ENCODE assay signal across 8 mouse cellular contexts in genomic region chr17:25187784-25188149, GRCm38 (mm10). TPM values are rescaled to one million over a fixed set of nuclear protein-coding genes. Genes with fewer than 3 reads are reported as not detected.
A peak's percentile ranks its signal among the peaks of the same experiment; 100 is the strongest.
DNase-seq lines count a peak whose midpoint lies in the region; ATAC-seq and TF ChIP-seq lines count a peak whose summit lies in the region.

No protein-coding gene starts in this region.

- 7% methylated on average over 11 of the region's 11 CpGs for WGBS in lung, adult 2 months
- 6% methylated on average over 11 of the region's 11 CpGs for whole genome bisulfite sequencing in embryonic facial prominence, embryonic 12.5 days
- 5% methylated on average over 11 of the region's 11 CpGs for WGBS in intestine, embryonic 14.5 days
- 10% methylated on average over 11 of the region's 11 CpGs for WGBS in neural tube, embryonic 13.5 days

- peaks cover 8% of the 10 kb centered on the region for H3K4me1 ChIP-seq in lung, adult 2 months (ENCODE audit: control insufficient read depth, insufficient read depth, low read length)
- peaks cover 22% of the 10 kb centered on the region for H3K4me1 ChIP-seq in embryonic facial prominence, embryonic 12.5 days
- peaks cover 20% of the 10 kb centered on the region for H3K4me1 ChIP-seq in intestine, embryonic 14.5 days (replicated peaks; ENCODE audit: control insufficient read depth, insufficient read depth, low read length)
- peaks cover 45% of the 10 kb centered on the region for H3K4me1 ChIP-seq in neural tube, embryonic 13.5 days (replicated peaks)

- peak overlapping the region; percentile 88 for H3K27ac ChIP-seq in embryonic facial prominence, embryonic 12.5 days
- H3K27ac ChIP-seq in intestine, embryonic 14.5 days (ENCODE audit: low read depth), result peak overlapping the region; percentile 77
- peak overlapping the region; percentile 67; the same call in 1 of the 2 replicates for H3K27ac ChIP-seq in neural tube, embryonic 13.5 days (replicated peaks)

- no peaks in the 10 kb centered on the region for H3K9me3 ChIP-seq in embryonic facial prominence, embryonic 12.5 days
- no peaks in the 10 kb centered on the region for H3K9me3 ChIP-seq in intestine, embryonic 14.5 days (ENCODE audit: control insufficient read depth, low read length)
- H3K9me3 ChIP-seq in neural tube, embryonic 13.5 days, result no peaks in the 10 kb centered on the region

- H3K36me3 ChIP-seq in embryonic facial prominence, embryonic 12.5 days, result peaks cover 10% of the 10 kb centered on the region
- H3K36me3 ChIP-seq in intestine, embryonic 14.5 days (ENCODE audit: control insufficient read depth, insufficient read depth, low read length), result peaks cover 21% of the 10 kb centered on the region
- peaks cover 20% of the 10 kb centered on the region; the same call in 1 of the 2 replicates for H3K36me3 ChIP-seq in neural tube, embryonic 13.5 days

- H3K4me3 ChIP-seq in lung, adult 2 months (replicated peaks; ENCODE audit: extremely low read depth, low read depth, low read length), result peak overlapping the region; percentile 87
- H3K4me3 ChIP-seq in embryonic facial prominence, embryonic 12.5 days, result peak overlapping the region; percentile 100
- peak overlapping the region; percentile 84 for H3K4me3 ChIP-seq in intestine, embryonic 14.5 days (ENCODE audit: low read depth, low read length)
- peak overlapping the region; percentile 99 for H3K4me3 ChIP-seq in neural tube, embryonic 13.5 days

- no peak for DNase-seq in lung, adult 2 months
- no peak for DNase-seq in lung, postnatal 14 days
- peak; percentile 56 for DNase-seq in intestine, embryonic 14.5 days (ENCODE audit: low spot score)
- DNase-seq in urinary bladder, postnatal 14 days (ENCODE audit: low spot score), result no peak
- DNase-seq in B cell, adult 2 months, result no peak
- no peak for DNase-seq in left cerebral cortex, adult 9 months (ENCODE audit: low spot score in 2 of 2)

- TF ChIP-seq POLR2A in lung, adult 2 months (IDR thresholded peaks at IDR 0.05; ENCODE audit: borderline replicate concordance, extremely low read depth, low read depth, low read length), result no peak

- no peaks in the 10 kb centered on the region for H3K27me3 ChIP-seq in embryonic facial prominence, embryonic 12.5 days
- H3K27me3 ChIP-seq in intestine, embryonic 14.5 days (replicated peaks; ENCODE audit: control insufficient read depth, insufficient read depth, low read length), result no peaks in the 10 kb centered on the region
- H3K27me3 ChIP-seq in neural tube, embryonic 13.5 days, result no peaks in the 10 kb centered on the region

- H3K9ac ChIP-seq in embryonic facial prominence, embryonic 12.5 days, result peak overlapping the region; percentile 90
- H3K9ac ChIP-seq in intestine, embryonic 14.5 days (ENCODE audit: low read length), result peak overlapping the region; percentile 91
- H3K9ac ChIP-seq in neural tube, embryonic 13.5 days, result peak overlapping the region; percentile 95

- TF ChIP-seq CTCF in lung, adult 2 months (IDR thresholded peaks at IDR 0.05; ENCODE audit: insufficient read depth, low read length), result no peak

- peak overlapping the region; percentile 90 for H3K4me2 ChIP-seq in embryonic facial prominence, embryonic 12.5 days (replicated peaks)
- H3K4me2 ChIP-seq in intestine, embryonic 14.5 days (ENCODE audit: low read length), result peak overlapping the region; percentile 85
- peak overlapping the region; percentile 88 for H3K4me2 ChIP-seq in neural tube, embryonic 13.5 days

- ATAC-seq in embryonic facial prominence, embryonic 12.5 days (ENCODE audit: insufficient number of reproducible peaks, insufficient read depth, low FRiP score, low TSS enrichment), result no peak
- no peak for ATAC-seq in intestine, embryonic 14.5 days (replicated peaks; ENCODE audit: low FRiP score, low TSS enrichment, low read depth)
- ATAC-seq in neural tube, embryonic 13.5 days (ENCODE audit: low read depth), result no peak

RNA-seq across cellular contexts. Expression of gene Unkl, which starts 0.4 kb away (rescaled TPM):
- polyA plus RNA-seq in lung, adult 2 months (2012; rRNA removed), result 29.8 and 32.0 TPM in 2 replicates
- polyA plus RNA-seq in embryonic facial prominence, embryonic 12.5 days (2016; fragmentation: Nextera tagmentation; extraction: Ambion mirVana), result 10.6 and 12.9 TPM in 2 replicates
- polyA plus RNA-seq in intestine, embryonic 14.5 days (2014; fragmentation: Nextera tagmentation; extraction: Ambion mirVana), result 4.8 and 6.2 TPM in 2 replicates
- 9.3 and 11.0 TPM in 2 replicates for polyA plus RNA-seq in neural tube, embryonic 13.5 days (2015; fragmentation: Nextera tagmentation; extraction: Ambion mirVana)

RNA-seq across cellular contexts. Expression of gene BC003965, which starts 3.4 kb away (rescaled TPM):
- polyA plus RNA-seq in lung, adult 2 months (2012; rRNA removed), result 9.4 and 10.2 TPM in 2 replicates
- 35.1 and 35.3 TPM in 2 replicates for polyA plus RNA-seq in embryonic facial prominence, embryonic 12.5 days (2016; fragmentation: Nextera tagmentation; extraction: Ambion mirVana)
- polyA plus RNA-seq in intestine, embryonic 14.5 days (2014; fragmentation: Nextera tagmentation; extraction: Ambion mirVana), result 36.9 and 37.1 TPM in 2 replicates
- 32.6 and 32.7 TPM in 2 replicates for polyA plus RNA-seq in neural tube, embryonic 13.5 days (2015; fragmentation: Nextera tagmentation; extraction: Ambion mirVana)

RNA-seq across cellular contexts. Expression of gene Gm38655, which starts 12.5 kb away (rescaled TPM):
- 6.2 and 6.9 TPM in 2 replicates for polyA plus RNA-seq in lung, adult 2 months (2012; rRNA removed)
- not detected in 2 replicates for polyA plus RNA-seq in embryonic facial prominence, embryonic 12.5 days (2016; fragmentation: Nextera tagmentation; extraction: Ambion mirVana)
- polyA plus RNA-seq in intestine, embryonic 14.5 days (2014; fragmentation: Nextera tagmentation; extraction: Ambion mirVana), result 0.41 and 0.47 TPM in 2 replicates
- polyA plus RNA-seq in neural tube, embryonic 13.5 days (2015; fragmentation: Nextera tagmentation; extraction: Ambion mirVana), result not detected in 2 replicates

RNA-seq across cellular contexts. Expression of gene Ccdc154, which starts 25.5 kb away (rescaled TPM):
- not detected in 2 replicates for polyA plus RNA-seq in lung, adult 2 months (2012; rRNA removed)
- polyA plus RNA-seq in embryonic facial prominence, embryonic 12.5 days (2016; fragmentation: Nextera tagmentation; extraction: Ambion mirVana), result not detected in 2 replicates
- polyA plus RNA-seq in intestine, embryonic 14.5 days (2014; fragmentation: Nextera tagmentation; extraction: Ambion mirVana), result 0.07 TPM in 2 replicates
- polyA plus RNA-seq in neural tube, embryonic 13.5 days (2015; fragmentation: Nextera tagmentation; extraction: Ambion mirVana), result not detected in 2 replicates

RNA-seq across cellular contexts. Expression of gene Gnptg, which starts 52.2 kb away (rescaled TPM):
- polyA plus RNA-seq in lung, adult 2 months (2012; rRNA removed), result 46.3 and 55.6 TPM in 2 replicates
- 34.1 and 34.9 TPM in 2 replicates for polyA plus RNA-seq in embryonic facial prominence, embryonic 12.5 days (2016; fragmentation: Nextera tagmentation; extraction: Ambion mirVana)
- polyA plus RNA-seq in intestine, embryonic 14.5 days (2014; fragmentation: Nextera tagmentation; extraction: Ambion mirVana), result 36.4 and 41.8 TPM in 2 replicates
- polyA plus RNA-seq in neural tube, embryonic 13.5 days (2015; fragmentation: Nextera tagmentation; extraction: Ambion mirVana), result 72.4 and 90.8 TPM in 2 replicates
